Mouse (Mus musculus) heart, embryonic 10.5 days (tissue): ENCODE data around the gene Ackr4. TPM values are rescaled to one million over a fixed set of nuclear protein-coding genes. Genes with fewer than 3 reads are reported as not detected.

Source experiments
- DNase-seq: peaks from one replicate; pipeline ENCODE4 v3.0.0-alpha.2; 2017; ENCODE audit warnings: low spot score
- H3K27ac ChIP-seq: fragments of 300-500 bp; sonication (generic); 2 replicates; pipeline ENCODE4 v1.5.1; 2016; ENCODE audit warnings: mild to moderate bottlenecking
- H3K27me3 ChIP-seq: fragments of 300-500 bp; sonication (generic); 2 replicates; pipeline ENCODE4 v1.6.1; 2016; ENCODE audit warnings: mild to moderate bottlenecking; ENCODE audit not compliant: poor library complexity, insufficient read depth, severe bottlenecking
- H3K36me3 ChIP-seq: fragments of 300-500 bp; sonication (generic); 2 replicates; pipeline ENCODE4 v1.6.1; 2016; ENCODE audit warnings: mild to moderate bottlenecking, moderate library complexity
- H3K4me1 ChIP-seq: fragments of 300-500 bp; sonication (generic); 2 replicates; pipeline ENCODE4 v1.6.1; 2016; ENCODE audit warnings: mild to moderate bottlenecking
- H3K4me3 ChIP-seq: fragments of 300-500 bp; sonication (generic); 2 replicates; pipeline ENCODE4 v1.5.1; 2016; ENCODE audit warnings: mild to moderate bottlenecking, moderate library complexity
- H3K9me3 ChIP-seq: fragments of 300-500 bp; sonication (generic); 2 replicates; pipeline ENCODE4 v1.6.1; 2016; ENCODE audit warnings: mild to moderate bottlenecking, moderate library complexity
- WGBS: fragments of 180-500 bp; shearing (Covaris S2); methylation state at CpG from one replicate; pipeline ENCODE4 v1.1.7; 2016; 5-methylcytosine and 5-hydroxymethylcytosine counted together
- polyA plus RNA-seq: library from polyadenylated mRNA; unstranded; fragments of >200 nt; fragmentation: Nextera tagmentation; extraction: Ambion mirVana; gene quantifications from 2 replicates; pipeline ENCODE4 v1.2.1, GENCODE M21; 2016

Gene Ackr4
- polyA plus RNA-seq, 1 experiment from 2014 or later = 0.46 TPM

DNA sequence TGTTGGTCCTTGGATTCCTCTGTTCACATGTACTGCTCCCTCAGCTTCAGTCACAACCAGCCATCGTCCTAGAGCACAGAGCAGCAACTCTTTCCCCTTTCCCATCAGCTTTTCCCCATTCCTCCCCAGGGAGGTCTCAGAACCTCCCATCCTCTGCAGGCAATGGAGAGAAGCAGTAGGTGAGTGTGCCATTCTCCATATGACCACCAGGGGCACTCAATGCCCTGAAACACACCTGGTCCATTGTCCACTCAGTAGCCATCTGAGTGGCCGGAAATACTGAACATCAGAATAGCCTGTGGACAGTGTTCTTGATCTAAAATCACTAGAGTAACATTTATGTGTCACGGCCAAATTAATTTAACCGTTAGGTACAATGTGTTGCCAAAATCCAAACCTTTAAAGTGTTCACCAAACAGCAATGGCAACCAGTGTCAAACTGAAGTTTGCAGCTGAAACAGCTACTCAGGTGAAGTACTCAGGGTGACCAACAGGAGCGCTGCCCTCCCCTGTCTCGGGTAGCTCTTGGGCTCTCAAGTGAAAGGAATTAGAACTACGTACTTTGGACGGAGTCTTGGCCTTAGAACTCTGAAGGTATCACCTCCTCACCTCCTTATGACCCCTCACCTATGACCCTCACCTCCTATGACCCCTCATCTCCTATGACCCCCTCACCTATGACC, 17.7 kb upstream of the Ackr4 start:
- Histone ChIP-seq H3K4me3 (no peak overlapping the region), H3K36me3 (0 out of 2 replicates have a peak, but pooled peaks cover 2% of the 10 kb centered on the region), H3K27ac (no peak overlapping the region), H3K27me3 (no peaks in the 10 kb centered on the region), H3K9me3 (no peaks in the 10 kb centered on the region), H3K4me1 (0 out of 2 replicates have a peak, but pooled peaks cover 3% of the 10 kb centered on the region)
- no peak for DNase-seq
- 81% methylated on average over 8 of the region's 8 CpGs for WGBS

DNA sequence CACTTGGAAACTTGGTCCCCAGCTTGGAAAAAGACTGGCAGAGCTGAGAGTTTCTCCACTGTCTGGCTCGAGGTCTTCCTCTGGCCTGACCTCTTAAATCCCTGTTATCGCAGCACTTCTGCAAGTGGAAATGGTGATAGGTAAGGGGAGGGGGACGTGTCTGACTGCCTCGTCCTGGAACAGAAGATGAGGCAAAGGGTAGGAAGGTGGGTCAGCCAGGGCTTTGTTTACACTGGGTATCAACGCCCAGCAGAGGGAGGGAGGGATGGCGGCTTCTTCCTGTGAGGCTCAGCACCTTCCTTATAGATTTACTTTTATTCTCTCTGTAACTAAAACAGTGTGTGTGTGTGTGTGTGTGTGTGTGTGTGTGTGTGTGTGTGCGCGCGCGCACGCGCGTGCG, 16.1 kb upstream of the Ackr4 start:
- Histone ChIP-seq H3K27ac (no peak overlapping the region), H3K27me3 (no peaks in the 10 kb centered on the region)
- WGBS = 72% methylated on average over 14 of the region's 14 CpGs

DNA sequence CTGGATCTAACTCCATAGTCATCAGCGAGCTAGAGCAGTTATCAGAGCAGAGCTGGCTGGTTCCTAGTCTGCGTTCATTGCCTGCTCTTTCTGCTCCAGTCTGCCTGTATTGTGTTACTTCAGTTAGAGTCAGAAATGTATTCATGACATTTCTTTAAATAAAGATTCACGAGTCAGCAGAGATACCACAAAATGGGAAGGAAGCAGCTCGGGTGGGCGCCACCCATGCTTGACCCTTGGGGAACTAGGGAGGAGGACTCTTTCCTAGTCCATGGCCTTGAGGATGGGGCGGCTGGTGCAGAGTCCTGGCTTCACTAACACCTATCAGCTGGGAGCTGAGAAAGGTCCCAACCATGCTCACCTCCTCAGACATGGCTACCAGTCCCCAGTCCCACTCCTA, 13.6 kb upstream of the Ackr4 start:
- 80% methylated on average over 6 of the region's 6 CpGs for WGBS
- no peak overlapping the region for H3K27ac ChIP-seq
- H3K9me3 ChIP-seq = no peaks in the 10 kb centered on the region
- no peak for DNase-seq
- no peaks in the 10 kb centered on the region for H3K36me3 ChIP-seq
- H3K27me3 ChIP-seq = no peaks in the 10 kb centered on the region
- H3K4me1 ChIP-seq = 0 out of 2 replicates have a peak, but pooled peaks cover 3% of the 10 kb centered on the region
- H3K4me3 ChIP-seq = no peak overlapping the region

More for the DNA sequence above, 16.1 kb upstream of the Ackr4 start:
- Histone ChIP-seq H3K36me3 (no peaks in the 10 kb centered on the region), H3K4me1 (0 out of 2 replicates have a peak, but pooled peaks cover 3% of the 10 kb centered on the region), H3K9me3 (no peaks in the 10 kb centered on the region), H3K4me3 (no peak overlapping the region)
- DNase-seq = no peak

DNA sequence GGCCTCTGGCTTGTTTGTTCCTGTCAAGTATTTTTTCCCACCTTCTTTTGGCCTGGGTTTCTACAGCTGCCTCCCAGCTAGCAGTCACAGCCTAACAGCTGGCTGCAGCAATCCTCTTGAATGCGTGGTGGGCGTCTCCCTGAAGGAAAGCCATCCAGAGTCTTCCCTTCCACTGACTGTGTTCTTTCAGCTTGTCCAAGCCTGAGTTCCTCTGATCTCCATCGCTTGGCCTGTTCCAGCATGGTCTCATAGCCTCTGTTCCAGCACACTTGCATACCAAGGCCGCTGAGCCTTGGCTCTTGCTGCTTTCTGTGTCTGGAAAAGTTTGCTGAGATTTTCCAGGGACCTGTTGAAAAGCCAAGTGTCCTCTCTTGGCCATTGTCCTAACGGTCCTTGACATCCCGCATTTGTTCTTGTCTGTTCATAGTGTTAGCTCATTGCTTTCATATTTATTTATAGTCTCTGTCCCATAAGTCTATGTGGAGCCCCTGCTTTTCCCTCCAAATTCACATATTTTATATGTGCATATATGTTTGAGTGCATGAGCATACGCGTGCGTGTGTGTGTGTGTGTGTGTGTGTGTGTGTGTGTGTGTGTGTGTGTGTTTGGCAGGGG, 3.5 kb upstream of the Ackr4 start:
- Histone ChIP-seq H3K36me3 (no peaks in the 10 kb centered on the region), H3K27ac (no peak overlapping the region), H3K4me3 (no peak overlapping the region), H3K9me3 (no peaks in the 10 kb centered on the region), H3K4me1 (peaks cover 4% of the 10 kb centered on the region; the same call in 1 of the 2 replicates), H3K27me3 (no peaks in the 10 kb centered on the region)
- 74% methylated on average over 9 of the region's 9 CpGs for WGBS
- no peak for DNase-seq

DNA sequence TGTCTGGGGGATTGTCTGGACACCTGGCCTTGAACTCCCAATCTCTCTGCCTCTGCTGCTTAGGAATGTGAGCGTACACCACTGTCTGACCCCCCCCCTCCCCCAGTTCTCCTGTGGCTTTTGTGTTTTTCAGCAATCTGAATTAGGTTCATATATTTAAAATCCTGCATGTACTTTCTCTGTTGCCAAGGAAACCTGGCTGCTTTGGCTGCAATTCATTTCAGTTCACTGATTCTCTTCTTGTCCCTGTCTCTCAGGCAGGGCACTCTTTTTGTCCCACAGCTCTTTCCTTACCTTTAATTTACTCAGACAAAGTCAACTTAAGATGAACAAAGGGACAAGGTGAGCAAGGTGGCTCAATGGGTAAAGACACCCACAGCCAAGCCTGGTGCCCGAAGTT, 1.4 kb upstream of the Ackr4 start:
- no peak for DNase-seq
- Histone ChIP-seq H3K4me3 (no peak overlapping the region), H3K4me1 (peaks cover 7% of the 10 kb centered on the region), H3K9me3 (no peaks in the 10 kb centered on the region), H3K36me3 (no peaks in the 10 kb centered on the region), H3K27me3 (no peaks in the 10 kb centered on the region), H3K27ac (no peak overlapping the region)
- WGBS = 77% methylated on average over 2 of the region's 2 CpGs

DNA sequence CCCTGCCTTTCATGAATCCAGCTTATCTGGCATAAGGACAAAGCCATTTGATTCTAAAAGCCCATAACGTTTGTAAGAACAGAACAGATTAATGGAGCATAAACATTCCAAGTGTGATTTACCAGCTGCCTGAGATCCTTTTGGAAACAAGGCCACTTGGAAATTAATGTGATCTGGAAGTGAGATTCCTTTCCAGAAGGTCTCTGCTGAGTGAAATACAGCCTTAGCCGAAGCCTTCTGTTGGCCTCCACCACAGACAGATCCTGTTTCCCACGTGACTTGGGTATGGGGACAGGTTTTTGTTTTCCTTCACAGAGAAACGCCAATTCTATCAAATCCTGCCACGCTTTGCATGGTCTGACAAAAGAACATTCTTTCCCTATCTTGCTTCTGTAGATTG, 3.1 kb downstream of the Ackr4 start:
- no peak for DNase-seq
- Histone ChIP-seq H3K9me3 (no peaks in the 10 kb centered on the region), H3K27ac (no peak overlapping the region), H3K4me3 (no peak overlapping the region), H3K27me3 (no peaks in the 10 kb centered on the region), H3K36me3 (no peaks in the 10 kb centered on the region), H3K4me1 (peaks cover 5% of the 10 kb centered on the region; the same call in 1 of the 2 replicates)
- WGBS = 48% methylated on average over 5 of the region's 5 CpGs

DNA sequence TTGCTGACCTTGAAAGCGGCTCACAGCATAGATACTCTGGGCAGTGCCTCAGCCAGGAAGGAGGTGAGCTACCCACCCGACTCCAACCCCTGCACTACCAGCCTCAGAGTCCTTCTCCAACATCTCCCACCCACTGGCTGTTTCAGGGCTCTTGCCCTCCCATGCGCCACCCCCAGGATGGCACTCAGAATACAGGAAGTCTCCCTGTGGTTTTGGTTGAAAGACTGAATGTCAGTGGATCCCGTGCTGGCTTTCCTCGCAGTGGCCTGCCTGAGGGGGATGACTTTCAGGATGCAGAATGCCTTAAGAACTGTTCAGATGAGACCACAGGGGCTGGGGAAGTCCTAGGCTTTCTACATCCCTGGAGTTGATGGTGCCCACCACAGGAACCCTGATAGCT, 3.6 kb downstream of the Ackr4 start:
- no peak for DNase-seq
- Histone ChIP-seq H3K4me1 (peaks cover 5% of the 10 kb centered on the region; the same call in 1 of the 2 replicates), H3K36me3 (no peaks in the 10 kb centered on the region), H3K4me3 (no peak overlapping the region), H3K9me3 (no peaks in the 10 kb centered on the region), H3K27me3 (no peaks in the 10 kb centered on the region), H3K27ac (no peak overlapping the region)
- WGBS = 69% methylated on average over 5 of the region's 5 CpGs

DNA sequence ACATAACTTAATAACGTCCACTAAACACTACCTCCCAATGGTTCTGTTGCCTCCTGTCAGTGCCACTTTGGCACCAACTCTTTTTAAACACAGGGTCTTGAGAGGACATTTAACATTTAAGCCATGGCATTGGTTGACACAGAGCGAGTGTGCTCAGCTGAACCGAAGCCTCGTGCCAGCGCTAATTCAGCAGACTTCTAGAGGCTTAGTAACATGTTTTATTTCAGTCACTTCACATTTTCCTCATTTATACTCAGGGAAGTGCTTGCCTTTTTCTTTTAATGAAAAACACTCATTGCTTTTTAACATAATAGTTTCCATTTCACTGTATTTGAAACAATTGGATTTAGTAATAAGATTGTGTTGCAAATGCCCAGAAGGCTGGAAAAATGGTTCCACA, 17.6 kb downstream of the Ackr4 start:
- no peaks in the 10 kb centered on the region for H3K9me3 ChIP-seq
- 0 out of 2 replicates have a peak, but pooled peaks cover 4% of the 10 kb centered on the region for H3K4me1 ChIP-seq
- H3K27ac ChIP-seq = no peak overlapping the region; the same call in 1 of the 2 replicates
- no peak for DNase-seq
- WGBS = 95% methylated on average over 5 of the region's 5 CpGs
- H3K36me3 ChIP-seq = no peaks in the 10 kb centered on the region
- H3K27me3 ChIP-seq = no peaks in the 10 kb centered on the region
- H3K4me3 ChIP-seq = no peak overlapping the region

DNA sequence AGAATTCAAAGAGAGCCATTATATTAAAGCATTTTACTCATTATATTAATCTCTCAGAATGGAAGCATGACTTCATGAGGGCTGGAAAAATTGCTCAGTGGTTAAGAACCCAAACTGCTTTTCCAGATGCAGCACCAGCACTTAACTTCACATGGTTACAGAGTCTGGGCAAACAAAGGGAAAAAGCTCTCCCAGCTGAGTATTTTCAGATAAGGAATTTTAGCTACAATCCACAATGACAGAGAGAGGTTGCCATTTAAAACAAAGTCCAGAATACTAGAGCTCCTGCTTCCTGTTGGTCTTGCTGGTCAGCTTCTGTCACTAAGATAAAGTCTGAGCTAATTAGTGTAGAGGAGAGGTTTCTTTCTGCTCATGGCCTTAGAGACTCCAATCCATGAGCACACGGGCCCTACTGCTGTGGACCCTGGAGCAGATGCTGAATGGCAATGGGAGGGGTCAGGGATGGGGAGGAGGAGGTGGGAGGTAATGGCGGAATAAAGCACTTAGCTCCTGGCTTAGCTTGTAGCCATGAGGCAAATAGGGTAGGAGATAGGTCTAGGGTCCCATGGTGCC, 18.1 kb downstream of the Ackr4 start:
- Histone ChIP-seq H3K27me3 (no peaks in the 10 kb centered on the region), H3K27ac (no peak overlapping the region; the same call in 1 of the 2 replicates), H3K36me3 (no peaks in the 10 kb centered on the region), H3K9me3 (no peaks in the 10 kb centered on the region), H3K4me3 (no peak overlapping the region), H3K4me1 (0 out of 2 replicates have a peak, but pooled peaks cover 4% of the 10 kb centered on the region)
- DNase-seq = no peak
- WGBS = 51% methylated on average over 2 of the region's 2 CpGs

DNA sequence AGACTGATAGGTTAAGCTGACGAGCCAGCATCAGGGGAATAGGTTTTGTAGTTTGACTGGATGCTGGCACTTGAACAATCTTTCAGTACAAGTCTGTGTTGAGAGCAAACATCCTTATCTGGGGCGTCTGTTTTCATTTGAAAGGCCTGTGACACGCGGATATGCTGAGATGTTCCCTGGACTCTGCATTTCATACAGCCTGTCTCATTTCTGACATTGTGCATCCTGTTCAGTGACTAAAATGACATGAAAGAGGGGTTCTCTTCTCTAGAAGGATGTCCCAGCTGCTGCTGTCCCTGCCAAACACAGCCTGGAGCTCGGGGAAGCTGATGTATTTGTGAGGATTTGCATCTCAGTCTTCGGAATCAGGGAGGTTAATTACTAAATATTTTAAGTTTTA, 19.3 kb downstream of the Ackr4 start:
- no peak for DNase-seq
- Histone ChIP-seq H3K27me3 (no peaks in the 10 kb centered on the region), H3K36me3 (no peaks in the 10 kb centered on the region), H3K27ac (no peak overlapping the region), H3K4me1 (0 out of 2 replicates have a peak, but pooled peaks cover 4% of the 10 kb centered on the region), H3K9me3 (no peaks in the 10 kb centered on the region), H3K4me3 (no peak overlapping the region)
- 32% methylated on average over 6 of the region's 6 CpGs for WGBS

DNA sequence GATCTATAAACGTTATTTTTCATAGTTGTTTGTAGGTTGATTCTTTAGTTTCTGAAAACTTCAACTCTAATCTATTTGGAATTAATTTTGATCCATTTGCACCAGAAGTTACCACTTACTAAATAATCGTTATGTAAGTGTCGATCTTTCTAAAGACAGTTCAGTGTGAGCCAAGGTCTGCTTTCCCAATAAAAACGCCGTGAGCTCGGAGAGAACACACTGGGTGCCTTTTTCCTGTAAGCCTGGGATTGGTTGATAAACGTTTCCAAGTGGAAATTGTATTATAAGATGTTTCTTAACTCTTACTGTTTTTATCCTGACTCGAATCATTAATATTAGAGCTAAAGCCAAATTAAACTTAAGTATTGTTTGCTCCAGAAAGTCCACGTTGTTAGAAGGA, 19.8 kb downstream of the Ackr4 start:
- H3K36me3 ChIP-seq = no peaks in the 10 kb centered on the region
- DNase-seq = no peak
- H3K9me3 ChIP-seq = no peaks in the 10 kb centered on the region
- H3K27ac ChIP-seq = no peak overlapping the region
- no peak overlapping the region for H3K4me3 ChIP-seq
- 74% methylated on average over 9 of the region's 9 CpGs for WGBS
- H3K27me3 ChIP-seq = no peaks in the 10 kb centered on the region
- peaks cover 6% of the 10 kb centered on the region; the same call in 1 of the 2 replicates for H3K4me1 ChIP-seq

DNA sequence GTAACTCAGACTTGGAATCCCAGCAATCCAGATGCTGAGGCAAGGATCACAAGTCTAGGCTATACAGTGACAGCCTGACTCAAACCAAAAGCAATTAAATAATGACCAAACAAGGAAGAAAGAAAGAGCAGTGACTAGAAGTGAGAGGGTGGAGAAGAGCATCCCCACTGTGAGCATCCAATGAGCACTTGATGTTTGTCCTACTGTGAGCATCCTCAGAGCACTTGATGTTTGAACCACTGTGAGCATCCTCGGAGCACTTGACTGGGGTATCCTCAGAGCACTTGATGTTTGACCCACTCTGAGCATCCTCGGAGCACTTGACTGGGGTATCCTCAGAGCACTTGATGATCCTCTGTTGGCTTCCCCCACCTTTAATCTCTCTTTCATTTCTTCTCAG, 21.7 kb downstream of the Ackr4 start:
- H3K27me3 ChIP-seq = no peaks in the 10 kb centered on the region
- H3K4me3 ChIP-seq = no peak overlapping the region
- DNase-seq = no peak
- no peaks in the 10 kb centered on the region for H3K9me3 ChIP-seq
- peaks cover 12% of the 10 kb centered on the region; the same call in 1 of the 2 replicates for H3K4me1 ChIP-seq
- 76% methylated on average over 2 of the region's 2 CpGs for WGBS
- no peak overlapping the region for H3K27ac ChIP-seq
- H3K36me3 ChIP-seq = no peaks in the 10 kb centered on the region

DNA sequence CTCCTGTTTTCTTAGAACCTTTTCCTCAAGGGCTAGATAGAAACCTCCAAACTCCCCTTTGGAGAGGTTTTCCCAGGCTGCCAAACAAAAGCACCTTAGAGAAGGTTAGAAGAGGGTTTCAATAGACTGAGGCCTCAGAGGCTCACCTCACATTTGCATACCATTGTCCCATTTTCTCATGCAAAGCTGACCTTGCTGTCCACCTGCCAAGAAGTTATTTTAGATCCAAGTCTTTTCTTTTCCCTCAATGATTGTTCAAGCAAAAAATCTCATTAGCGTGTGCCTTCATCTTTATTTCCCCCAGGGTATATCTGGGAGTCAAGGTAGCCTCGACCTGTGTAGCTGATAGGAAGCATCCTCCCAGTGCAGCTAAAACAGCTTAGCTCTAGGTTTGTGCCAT, 23.8 kb downstream of the Ackr4 start:
- Histone ChIP-seq H3K27ac (no peak overlapping the region), H3K27me3 (no peaks in the 10 kb centered on the region), H3K9me3 (no peaks in the 10 kb centered on the region), H3K4me3 (no peak overlapping the region), H3K4me1 (peaks cover 8% of the 10 kb centered on the region; the same call in 1 of the 2 replicates), H3K36me3 (no peaks in the 10 kb centered on the region; the same call in 1 of the 2 replicates)
- DNase-seq = no peak
- 53% methylated on average over 2 of the region's 2 CpGs for WGBS
